Mouse (Mus musculus) limb, embryonic 11.5 days (tissue): Measurements from ENCODE around the gene Cpox. TPM values are rescaled to one million over a fixed set of nuclear protein-coding genes. Genes with fewer than 3 reads are reported as not detected.

ENCODE experiments used
- ATAC-seq: fragments of 200-750 bp; cut with Nextera tagmentation; 2 replicates; pipeline ENCODE4 v1.8.0; 2017; ENCODE audit warnings: low read depth; ENCODE audit not compliant: insufficient number of reproducible peaks, low FRiP score, low TSS enrichment
- DNase-seq: peaks from one replicate; pipeline ENCODE4 v3.0.0-alpha.2; 2015; ENCODE audit warnings: low spot score
- H3K27ac ChIP-seq: fragments of 300-500 bp; sonication (generic); replicated peaks from 2 replicates; pipeline ENCODE4 v1.5.1; 2014; ENCODE audit warnings: low read depth, mild to moderate bottlenecking, low read length
- H3K27me3 ChIP-seq: fragments of 300-500 bp; sonication (generic); 2 replicates; pipeline ENCODE4 v1.6.1; 2014; ENCODE audit warnings: mild to moderate bottlenecking, low read length, mixed read lengths; ENCODE audit not compliant: control insufficient read depth, insufficient read depth
- H3K36me3 ChIP-seq: fragments of 300-500 bp; sonication (generic); 2 replicates; pipeline ENCODE4 v1.6.1; 2014; ENCODE audit warnings: mild to moderate bottlenecking, low read length, moderate library complexity, mixed read lengths; ENCODE audit not compliant: control insufficient read depth, insufficient read depth
- H3K4me1 ChIP-seq: fragments of 300-500 bp; sonication (generic); 2 replicates; pipeline ENCODE4 v1.6.1; 2014; ENCODE audit warnings: low read length, mixed read lengths; ENCODE audit not compliant: control insufficient read depth, insufficient read depth
- H3K4me2 ChIP-seq: fragments of 300-500 bp; sonication (generic); 2 replicates; pipeline ENCODE4 v1.6.1; 2014; ENCODE audit warnings: low read depth, mild to moderate bottlenecking, moderate library complexity; ENCODE audit not compliant: severe bottlenecking
- H3K4me3 ChIP-seq: fragments of 300-500 bp; sonication (generic); 2 replicates; pipeline ENCODE4 v1.5.1; 2014; ENCODE audit warnings: low read depth, low read length
- H3K9ac ChIP-seq: fragments of 300-500 bp; sonication (generic); 2 replicates; pipeline ENCODE4 v1.6.1; 2014; ENCODE audit warnings: mild to moderate bottlenecking, low read length
- H3K9me3 ChIP-seq: fragments of 300-500 bp; sonication (generic); 2 replicates; pipeline ENCODE4 v1.6.1; 2016; ENCODE audit warnings: low read length; ENCODE audit not compliant: control insufficient read depth
- WGBS: fragments of 180-500 bp; shearing (Covaris S2); extraction: QIAGEN DNeasy Blood & Tissue Kit; methylation state at CpG from one replicate; pipeline ENCODE4 v1.1.7; 2014; 5-methylcytosine and 5-hydroxymethylcytosine counted together
- polyA plus RNA-seq: library from polyadenylated mRNA; unstranded; fragments of >200 nt; fragmentation: Nextera tagmentation; extraction: Ambion mirVana; gene quantifications from 2 replicates; pipeline ENCODE4 v1.2.1, GENCODE M21; 2014

Cpox gene
- polyA plus RNA-seq, 1 experiment from 2014 or later = 23.5 TPM

- Histone ChIP-seq H3K27ac (no peak overlapping the region), H3K4me3 (no peak overlapping the region), H3K9me3 (no peaks in the 10 kb centered on the region), H3K27me3 (no peaks in the 10 kb centered on the region), H3K36me3 (no peaks in the 10 kb centered on the region), H3K9ac (no peak overlapping the region), H3K4me1 (no peaks in the 10 kb centered on the region; the same call in 1 of the 2 replicates), H3K4me2 (no peak overlapping the region)
- ATAC-seq (no peak), DNase-seq (no peak)
- WGBS = 63% methylated on average over 2 of the region's 2 CpGs
Measured at GRCm38 (mm10) chr16:58635866-58636265, 34.2 kb upstream of the Cpox start.

GRCm38 (mm10) chr16:58637448-58637847 lies 32.6 kb upstream of the Cpox start:
- Histone ChIP-seq H3K4me2 (no peak overlapping the region), H3K9me3 (no peaks in the 10 kb centered on the region), H3K27ac (no peak overlapping the region), H3K4me1 (no peaks in the 10 kb centered on the region; the same call in 1 of the 2 replicates), H3K9ac (no peak overlapping the region), H3K4me3 (no peak overlapping the region), H3K27me3 (no peaks in the 10 kb centered on the region), H3K36me3 (no peaks in the 10 kb centered on the region)
- 83% methylated on average over 4 of the region's 4 CpGs for WGBS
- ATAC-seq (no peak), DNase-seq (no peak)

GRCm38 (mm10) chr16:58638016-58638415 lies 32.1 kb upstream of the Cpox start:
- no peaks in the 10 kb centered on the region for H3K27me3 ChIP-seq
- no peaks in the 10 kb centered on the region for H3K36me3 ChIP-seq
- no peaks in the 10 kb centered on the region; the same call in 1 of the 2 replicates for H3K4me1 ChIP-seq
- DNase-seq = no peak
- no peak overlapping the region for H3K4me3 ChIP-seq
- no peak overlapping the region for H3K27ac ChIP-seq
- ATAC-seq = no peak
- no peak overlapping the region for H3K4me2 ChIP-seq
- 73% methylated on average over 7 of the region's 7 CpGs for WGBS
- H3K9me3 ChIP-seq = no peaks in the 10 kb centered on the region
- no peak overlapping the region for H3K9ac ChIP-seq

GRCm38 (mm10) chr16:58638689-58639175 lies 31.4 kb upstream of the Cpox start, which contains the start of gene E330017A01Rik:
E330017A01Rik (minus strand) TSS chr16:58638739.
- no peaks in the 10 kb centered on the region for H3K36me3 ChIP-seq
- no peak within 1 kb of the TSS for H3K4me3 ChIP-seq
- no peak within 1 kb of the TSS for H3K27ac ChIP-seq
- H3K9ac ChIP-seq = no peak within 1 kb of the TSS
- H3K9me3 ChIP-seq = no peaks in the 10 kb centered on the region
- H3K27me3 ChIP-seq = no peaks in the 10 kb centered on the region
- no peaks in the 10 kb centered on the region; the same call in 1 of the 2 replicates for H3K4me1 ChIP-seq
- DNase-seq (no peak), ATAC-seq (no peak)
- 93% methylated on average over 3 of the region's 3 CpGs for WGBS
- H3K4me2 ChIP-seq = no peak within 1 kb of the TSS

GRCm38 (mm10) chr16:58649979-58650378 lies 20.1 kb upstream of the Cpox start:
- WGBS = 94% methylated on average over 10 of the region's 10 CpGs
- ATAC-seq (no peak), DNase-seq (no peak)
- Histone ChIP-seq H3K27ac (no peak overlapping the region), H3K27me3 (no peaks in the 10 kb centered on the region), H3K9ac (no peak overlapping the region), H3K4me3 (no peak overlapping the region), H3K4me2 (no peak overlapping the region), H3K36me3 (no peaks in the 10 kb centered on the region), H3K9me3 (no peaks in the 10 kb centered on the region), H3K4me1 (no peaks in the 10 kb centered on the region)

GRCm38 (mm10) chr16:58655751-58656150 lies 14.3 kb upstream of the Cpox start:
- no peak overlapping the region for H3K9ac ChIP-seq
- H3K4me1 ChIP-seq = no peaks in the 10 kb centered on the region
- no peak overlapping the region for H3K27ac ChIP-seq
- DNase-seq = no peak
- no peaks in the 10 kb centered on the region for H3K36me3 ChIP-seq
- no peaks in the 10 kb centered on the region for H3K27me3 ChIP-seq
- H3K4me2 ChIP-seq = no peak overlapping the region
- ATAC-seq = no peak
- no peaks in the 10 kb centered on the region for H3K9me3 ChIP-seq
- H3K4me3 ChIP-seq = no peak overlapping the region

GRCm38 (mm10) chr16:58656526-58656925 lies 13.6 kb upstream of the Cpox start:
- DNase-seq = no peak
- 86% methylated on average over 4 of the region's 4 CpGs for WGBS

GRCm38 (mm10) chr16:58658668-58659067 lies 11.4 kb upstream of the Cpox start:
- 87% methylated on average over 6 of the region's 6 CpGs for WGBS
- H3K36me3 ChIP-seq = no peaks in the 10 kb centered on the region
- no peak overlapping the region for H3K9ac ChIP-seq
- H3K27me3 ChIP-seq = no peaks in the 10 kb centered on the region
- H3K4me2 ChIP-seq = no peak overlapping the region
- DNase-seq = no peak
- H3K4me1 ChIP-seq = no peaks in the 10 kb centered on the region
- no peak for ATAC-seq
- no peak overlapping the region for H3K27ac ChIP-seq
- H3K9me3 ChIP-seq = no peaks in the 10 kb centered on the region
- H3K4me3 ChIP-seq = no peak overlapping the region

More at GRCm38 (mm10) chr16:58656526-58656925, 13.6 kb upstream of the Cpox start:
- Histone ChIP-seq H3K27ac (no peak overlapping the region), H3K4me1 (no peaks in the 10 kb centered on the region), H3K9me3 (no peaks in the 10 kb centered on the region), H3K4me2 (no peak overlapping the region), H3K36me3 (no peaks in the 10 kb centered on the region), H3K4me3 (no peak overlapping the region), H3K27me3 (no peaks in the 10 kb centered on the region), H3K9ac (no peak overlapping the region)
- ATAC-seq = no peak

GRCm38 (mm10) chr16:58661826-58662225 lies 8.3 kb upstream of the Cpox start:
- ATAC-seq (no peak), DNase-seq (no peak)
- H3K4me1 ChIP-seq = no peaks in the 10 kb centered on the region
- no peak overlapping the region for H3K4me3 ChIP-seq
- H3K9me3 ChIP-seq = no peaks in the 10 kb centered on the region
- H3K9ac ChIP-seq = no peak overlapping the region
- no peaks in the 10 kb centered on the region for H3K36me3 ChIP-seq
- H3K27ac ChIP-seq = no peak overlapping the region
- H3K4me2 ChIP-seq = no peak overlapping the region
- no peaks in the 10 kb centered on the region for H3K27me3 ChIP-seq
- WGBS = 75% methylated on average over 5 of the region's 5 CpGs
